Mouse (Mus musculus): ENCODE measurements around the gene Skor1.
A peak's percentile ranks its signal among the peaks of the same experiment; 100 is the strongest.

Gene Skor1

DNA sequence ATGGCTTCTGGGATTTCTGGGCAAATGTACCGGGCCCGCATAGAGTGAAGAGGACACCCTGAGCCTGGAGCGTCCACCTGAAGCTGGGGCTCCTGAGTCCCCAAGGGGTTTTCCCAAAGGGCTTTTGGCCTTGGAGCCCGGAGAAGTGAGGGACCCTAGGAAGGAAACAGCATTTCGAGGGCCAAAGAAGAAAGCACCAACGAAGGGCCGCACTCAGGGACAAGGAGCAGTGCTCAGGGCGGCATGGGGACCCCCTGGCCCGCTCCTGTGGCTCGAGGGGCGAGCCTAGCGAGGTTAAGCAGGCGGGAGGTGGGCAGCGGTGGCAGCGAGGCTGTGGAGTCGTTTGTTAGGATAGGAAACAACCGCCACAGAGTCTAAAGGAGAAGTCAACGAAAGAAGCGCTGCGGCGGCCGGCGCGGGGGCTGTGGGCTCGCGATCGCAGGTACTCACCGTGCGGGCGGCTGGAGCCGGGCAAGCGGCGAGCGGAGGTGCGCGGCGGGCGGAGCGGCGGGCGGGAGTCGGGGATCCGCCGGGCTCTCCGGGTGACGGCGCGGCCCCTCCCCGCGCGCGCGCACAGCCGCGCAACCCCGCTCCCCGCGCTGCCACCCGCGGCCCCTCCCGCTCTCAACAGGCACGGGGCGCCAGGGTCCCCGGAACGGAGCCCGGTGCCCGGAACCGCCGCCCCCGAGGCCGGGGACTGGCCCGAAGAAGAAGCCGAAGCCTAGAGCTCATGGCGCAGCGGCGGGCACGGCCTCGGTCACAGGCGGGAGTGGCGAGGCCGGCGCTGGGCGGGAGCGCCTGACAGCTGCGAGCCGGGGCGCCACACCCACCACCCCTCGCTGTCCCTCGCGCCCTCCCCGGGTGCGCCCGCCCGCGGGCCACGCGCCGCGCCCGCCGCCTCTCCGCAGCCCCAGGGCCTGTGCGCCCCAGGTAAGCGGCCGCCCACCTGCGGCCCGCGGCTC is at the start of gene Skor1:
Gene Skor1, minus strand, starts transcription at position 552 of the 962 bp plus-strand sequence.
- DNase-seq, result no peak

GRCm38 (mm10) chr9:63197252-63197651 is 48.5 kb upstream of the Skor1 start:
- DNase-seq, result no peak

- no peak for DNase-seq
Observed at GRCm38 (mm10) chr9:63196114-63196682, 47.4 kb upstream of the Skor1 start.

GRCm38 (mm10) chr9:63195523-63195922 is 46.8 kb upstream of the Skor1 start:
- no peak for DNase-seq

- DNase-seq, result no peak
Observed at GRCm38 (mm10) chr9:63194791-63195190, 46.0 kb upstream of the Skor1 start.

GRCm38 (mm10) chr9:63192809-63193208 is 44.0 kb upstream of the Skor1 start:
- no peak for DNase-seq

- DNase-seq, result peak; percentile 7 to 38
Observed at GRCm38 (mm10) chr9:63187310-63187709, 38.5 kb upstream of the Skor1 start.

DNA sequence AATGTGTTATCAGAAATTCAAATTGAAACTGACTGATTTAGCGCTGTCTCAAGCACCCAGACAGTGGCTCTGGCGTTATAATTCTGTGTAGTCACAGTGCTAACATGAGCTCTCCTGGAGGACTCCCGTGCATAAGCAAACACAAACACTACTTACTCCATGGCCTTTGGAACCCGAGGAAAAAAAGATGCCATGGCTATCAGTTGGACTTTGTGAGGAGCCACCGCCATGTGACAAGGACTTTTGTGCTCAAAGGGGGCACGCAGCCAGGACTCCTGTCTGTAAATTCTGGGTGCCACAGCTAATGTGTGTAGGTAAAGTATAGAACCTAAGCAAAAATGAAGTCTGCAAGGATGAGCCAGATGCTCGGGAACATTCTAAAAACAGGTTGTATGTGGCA is 36.5 kb upstream of the Skor1 start:
- no peak for DNase-seq

- no peak for DNase-seq
Observed at GRCm38 (mm10) chr9:63183864-63184263, 35.1 kb upstream of the Skor1 start.

- no peak for DNase-seq
Observed at GRCm38 (mm10) chr9:63182306-63182960, 33.7 kb upstream of the Skor1 start.

GRCm38 (mm10) chr9:63181337-63182178 is 32.8 kb upstream of the Skor1 start:
- DNase-seq, result no peak

DNA sequence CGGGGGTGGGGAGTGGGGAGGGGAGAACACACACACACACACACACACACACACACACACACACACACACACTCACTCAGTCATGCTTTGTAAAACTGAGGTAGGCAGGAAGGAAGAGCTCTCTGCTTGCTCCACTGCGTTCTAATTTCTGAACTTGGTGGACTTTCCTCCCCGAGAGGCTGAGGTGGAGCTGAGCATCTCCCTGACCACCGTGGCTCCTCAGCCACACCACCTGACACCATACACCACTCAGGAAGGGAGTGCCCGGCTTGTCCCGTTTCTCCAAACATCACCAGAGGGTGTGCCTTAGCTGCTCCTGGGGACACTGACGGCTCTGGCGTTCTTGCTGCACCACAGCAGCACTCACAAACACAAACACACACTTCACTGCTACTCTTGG is 29.5 kb upstream of the Skor1 start:
- no peak for DNase-seq

- DNase-seq, result no peak
Observed at GRCm38 (mm10) chr9:63174001-63174721, 25.4 kb upstream of the Skor1 start.

DNA sequence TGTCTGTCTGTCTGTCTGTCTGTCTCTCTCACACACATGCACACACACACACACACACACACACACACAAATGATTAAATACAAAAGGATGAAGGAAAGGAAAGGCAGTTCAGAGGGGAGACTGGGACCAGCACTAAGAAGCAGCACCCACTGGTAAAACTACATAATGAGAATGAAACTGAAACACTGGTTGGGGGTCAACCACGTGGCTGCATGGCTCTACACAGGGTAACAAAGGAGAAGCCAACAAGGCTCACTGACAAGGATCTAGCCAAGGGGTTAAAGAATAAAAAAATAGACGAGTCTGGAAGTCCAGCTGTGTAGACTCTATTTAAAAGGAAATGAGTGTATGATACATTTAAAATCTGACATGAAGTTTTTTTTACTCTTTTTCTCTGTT is 23.2 kb upstream of the Skor1 start:
- no peak for DNase-seq

DNA sequence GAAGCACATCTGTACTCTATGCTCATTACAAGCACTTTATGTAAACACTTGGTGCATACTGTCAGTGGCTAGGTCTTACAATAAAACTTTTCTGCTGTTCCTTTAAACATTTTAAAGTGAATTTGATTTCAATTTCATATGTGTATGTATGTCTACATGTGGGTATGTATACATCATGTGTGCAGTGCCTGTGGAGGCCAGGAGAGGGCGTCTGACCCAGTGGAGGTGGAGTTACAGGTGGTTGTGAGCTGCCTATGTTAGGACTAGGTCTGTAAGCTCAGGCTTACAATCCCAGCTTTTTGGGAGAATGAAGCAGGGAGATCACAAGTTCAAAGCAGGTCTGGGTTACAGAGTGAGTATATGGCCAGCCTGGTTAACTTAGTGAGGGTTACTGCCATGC is 20.4 kb upstream of the Skor1 start:
- no peak for DNase-seq

DNA sequence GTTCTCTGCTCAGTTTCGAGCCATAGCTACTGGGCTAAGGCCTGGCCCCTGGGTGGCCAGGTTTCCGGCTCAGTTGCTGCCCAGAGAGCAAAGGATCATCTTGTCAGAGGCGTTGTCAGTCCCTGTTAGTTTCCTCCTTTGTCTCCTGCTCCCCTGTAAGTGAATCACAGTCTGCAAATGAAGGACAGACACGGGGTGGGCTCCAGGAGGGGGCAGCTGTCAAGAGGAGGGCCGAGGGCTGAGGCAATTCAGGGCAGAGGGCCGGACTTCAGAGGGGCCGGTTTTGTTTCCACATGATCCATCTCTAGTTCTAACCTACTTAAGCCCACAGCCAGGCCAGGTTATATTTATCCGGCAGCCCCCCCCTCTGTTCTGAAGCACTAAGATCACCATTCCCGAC is 16.3 kb upstream of the Skor1 start:
- DNase-seq, result no peak

DNA sequence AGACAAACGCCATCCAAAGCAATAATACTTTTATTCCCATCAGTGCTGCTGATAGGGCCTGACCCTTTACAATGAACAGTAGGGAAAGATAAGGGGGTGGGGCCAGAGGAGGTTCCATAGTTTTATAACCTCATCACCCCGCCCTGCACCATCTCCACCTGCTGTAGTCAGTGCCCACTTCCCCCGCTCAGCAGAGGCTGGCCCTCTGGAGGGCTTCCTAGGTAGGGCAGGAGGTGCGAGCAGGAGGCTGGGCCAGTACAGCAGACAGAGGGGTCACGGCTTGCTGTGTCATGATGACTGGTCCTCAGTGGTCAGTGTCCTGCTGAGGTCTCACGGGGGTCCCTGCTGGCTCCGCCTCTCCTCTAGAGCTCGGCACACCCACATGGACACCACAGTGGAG is 15.0 kb upstream of the Skor1 start:
- DNase-seq, result no peak

GRCm38 (mm10) chr9:63151949-63152348 is 3.2 kb upstream of the Skor1 start:
- DNase-seq, result no peak

DNA sequence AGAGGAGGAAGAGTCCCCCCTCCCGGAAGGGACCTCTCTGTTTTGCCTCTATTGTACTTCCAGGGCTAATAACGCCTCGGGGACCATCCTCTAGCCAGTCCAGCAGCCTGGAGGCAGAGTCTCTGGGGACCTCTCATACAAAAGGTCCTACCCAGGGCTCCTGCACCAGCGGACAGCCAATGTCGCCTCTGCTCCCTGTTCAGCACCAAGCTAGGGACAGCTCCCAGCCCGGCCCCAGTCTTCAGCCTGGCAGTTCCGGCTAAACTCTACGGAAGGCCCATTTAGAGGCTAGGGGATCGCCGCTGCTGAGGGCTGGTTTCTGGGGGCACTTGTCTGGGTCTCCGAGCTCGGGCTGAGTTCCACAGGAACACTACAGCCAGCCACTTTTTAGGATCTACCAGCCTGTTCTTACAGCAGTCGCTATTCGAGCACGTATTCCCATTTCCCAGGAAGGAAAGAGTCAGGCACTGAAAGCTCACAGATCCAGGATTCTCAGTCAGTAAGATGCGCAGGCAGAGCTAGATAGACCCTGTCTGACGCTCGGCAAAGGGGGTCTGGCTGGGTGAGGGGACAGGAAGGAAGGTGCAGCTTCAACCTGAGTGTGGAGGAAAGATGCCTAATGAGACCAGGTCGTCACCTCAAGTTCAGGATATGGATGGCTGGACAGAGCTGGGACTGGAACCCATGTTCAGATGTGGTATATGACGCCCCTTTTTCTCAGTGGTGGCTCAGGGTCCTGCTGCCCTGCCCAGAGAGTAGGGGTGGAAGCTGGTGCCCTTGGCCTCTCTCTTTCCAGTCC is 2.5 kb upstream of the Skor1 start:
- DNase-seq, result peak; percentile 82 to 86

DNA sequence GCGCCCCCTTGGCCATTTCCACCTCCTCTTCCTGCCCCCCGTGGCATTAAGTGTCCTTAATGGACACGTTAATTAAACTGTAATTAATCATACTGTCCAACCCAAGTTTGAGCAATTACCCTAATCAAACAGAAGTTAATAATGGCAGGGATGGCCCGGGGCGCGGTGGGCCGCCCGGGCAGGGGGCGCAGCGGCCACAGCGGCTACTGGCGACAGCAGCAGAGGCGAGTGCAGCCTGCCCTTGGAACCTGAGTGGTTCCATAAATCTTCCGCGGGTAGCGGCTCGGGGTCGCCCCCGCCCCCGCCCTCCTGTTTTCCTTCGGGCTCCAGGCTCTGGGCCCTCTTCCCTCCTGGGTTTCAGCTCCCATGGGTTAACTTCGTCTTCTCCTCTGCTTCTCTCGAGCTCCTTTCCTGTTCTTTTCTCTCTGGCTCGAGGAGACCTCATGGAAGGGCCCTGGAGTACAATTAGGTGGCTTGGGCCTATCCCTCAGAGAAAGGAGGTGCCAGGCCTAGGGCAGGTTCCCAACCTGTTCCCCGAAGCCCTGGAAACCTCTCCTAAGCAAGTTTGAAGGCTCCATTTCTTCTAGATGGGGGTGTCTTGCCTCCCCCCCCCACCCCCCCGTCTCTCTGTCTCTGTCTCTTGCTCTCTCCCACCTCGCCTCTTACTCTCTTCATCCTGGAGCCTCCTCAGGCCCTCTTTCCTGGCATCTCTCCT is 1.5 kb upstream of the Skor1 start:
- DNase-seq, result no peak

DNA sequence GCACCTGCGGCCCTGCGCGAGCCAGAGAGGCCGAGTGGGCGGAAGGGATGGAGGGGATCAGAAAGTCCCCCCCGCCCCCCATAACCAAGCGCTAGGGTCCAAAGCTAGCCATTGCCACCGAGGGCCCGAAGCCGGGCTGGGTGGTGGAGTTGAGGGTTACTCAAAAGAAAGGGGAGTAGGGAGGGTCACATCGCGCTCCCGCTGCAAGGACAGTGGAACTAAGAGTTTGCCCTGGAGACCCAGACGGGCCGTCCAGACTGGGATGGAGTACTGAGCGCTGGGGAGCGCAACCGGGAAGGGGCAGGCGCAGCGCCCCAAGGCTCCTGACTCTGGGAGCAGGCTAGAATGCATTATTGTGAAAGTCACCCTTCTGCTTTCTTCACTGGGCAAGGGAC is 608 bp upstream of the Skor1 start:
- DNase-seq, result no peak
